ENCODE assay signal across 16 mouse cellular contexts in the genomic region with DNA sequence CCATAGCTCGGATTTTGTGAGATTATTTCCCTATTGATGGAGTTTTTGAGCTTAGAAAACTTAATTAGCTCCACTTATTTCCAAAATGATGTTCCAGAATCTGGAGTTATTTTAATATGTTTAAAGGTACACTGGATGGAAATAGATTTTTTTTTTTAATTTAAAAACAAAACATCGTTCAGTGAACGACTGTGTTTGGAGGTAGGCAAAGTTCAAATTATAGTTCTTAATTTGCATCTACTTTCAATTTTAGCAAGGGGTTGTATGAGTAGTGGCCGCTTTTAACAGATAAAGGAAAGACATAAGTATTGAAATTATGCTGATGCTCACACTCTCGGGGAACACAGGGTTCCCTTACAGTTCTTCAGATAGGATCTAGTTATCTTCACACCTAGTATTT.
DNase-seq lines count a peak whose midpoint lies in the region; ATAC-seq lines count a peak whose summit lies in the region.
"Had no signal": no experiment of that assay in that cellular context is flagged by ENCODE, and none has a peak within 500 bp of the region (broad histone marks: within the 10 kb centered on the region; RNA-seq: fewer than 3 reads in every experiment).

No protein-coding gene starts in this region.

- H3K27ac ChIP-seq in heart, embryonic 11.5 days (ENCODE audit: low read depth, low read length) = no peak overlapping the region
- no peak overlapping the region for H3K27ac ChIP-seq in hindbrain, embryonic 15.5 days (replicated peaks)
- no peak overlapping the region for H3K27ac ChIP-seq in hindbrain, embryonic 16.5 days (ENCODE audit: low read depth, low read length)
- H3K27ac ChIP-seq in embryonic facial prominence, embryonic 15.5 days (replicated peaks) = no peak overlapping the region
- H3K27ac ChIP-seq in limb, embryonic 15.5 days = no peak overlapping the region
- H3K27ac ChIP-seq: forebrain, embryonic 10.5 days; neural tube, embryonic 12.5 days had no signal

- no peaks in the 10 kb centered on the region for H3K9me3 ChIP-seq in heart, embryonic 11.5 days (replicated peaks; ENCODE audit: control insufficient read depth, low read length)
- no peaks in the 10 kb centered on the region for H3K9me3 ChIP-seq in hindbrain, embryonic 15.5 days
- H3K9me3 ChIP-seq in hindbrain, embryonic 16.5 days (ENCODE audit: control insufficient read depth, low read length) = no peaks in the 10 kb centered on the region
- H3K9me3 ChIP-seq in embryonic facial prominence, embryonic 15.5 days (replicated peaks) = no peaks in the 10 kb centered on the region
- no peaks in the 10 kb centered on the region for H3K9me3 ChIP-seq in limb, embryonic 15.5 days
- H3K9me3 ChIP-seq: forebrain, embryonic 10.5 days; neural tube, embryonic 12.5 days had no signal

- no peaks in the 10 kb centered on the region for H3K36me3 ChIP-seq in heart, embryonic 11.5 days (ENCODE audit: control insufficient read depth, insufficient read depth, low read length)
- no peaks in the 10 kb centered on the region for H3K36me3 ChIP-seq in hindbrain, embryonic 15.5 days
- H3K36me3 ChIP-seq in hindbrain, embryonic 16.5 days (ENCODE audit: control insufficient read depth, insufficient read depth, low read length) = no peaks in the 10 kb centered on the region
- no peaks in the 10 kb centered on the region for H3K36me3 ChIP-seq in embryonic facial prominence, embryonic 15.5 days
- no peaks in the 10 kb centered on the region for H3K36me3 ChIP-seq in limb, embryonic 15.5 days
- H3K36me3 ChIP-seq: forebrain, embryonic 10.5 days; neural tube, embryonic 12.5 days had no signal

- WGBS in heart, embryonic 11.5 days (ENCODE audit: insufficient replicate concordance) = 76% methylated on average over 5 of the region's 5 CpGs
- 73% methylated on average over 5 of the region's 5 CpGs for WGBS in hindbrain, embryonic 15.5 days
- 79% methylated on average over 5 of the region's 5 CpGs for WGBS in hindbrain, embryonic 16.5 days
- WGBS in embryonic facial prominence, embryonic 15.5 days = 65% methylated on average over 5 of the region's 5 CpGs
- WGBS in limb, embryonic 15.5 days = 73% methylated on average over 5 of the region's 5 CpGs

- no peak for DNase-seq in heart, postnatal 10 days
- DNase-seq: adrenal gland, adult 8-10 months; cerebellum, adult 9-11 months; kidney, adult 8-10 months; layer of hippocampus, adult 9-11 months; thymus, postnatal 25 days had no signal

- intact Hi-C loops in heart, postnatal 10 days (cut with DNase I) = no loop called here

- H3K4me2 ChIP-seq in heart, embryonic 11.5 days = peak overlapping the region; percentile 52; the same call in 1 of the 2 replicates
- peak overlapping the region; percentile 37 for H3K4me2 ChIP-seq in hindbrain, embryonic 15.5 days
- H3K4me2 ChIP-seq in hindbrain, embryonic 16.5 days (ENCODE audit: low read length) = no peak overlapping the region
- H3K4me2 ChIP-seq in embryonic facial prominence, embryonic 15.5 days (replicated peaks) = peak overlapping the region; percentile 38; the same call in 1 of the 2 replicates
- peak overlapping the region; percentile 20; the same call in 1 of the 2 replicates for H3K4me2 ChIP-seq in limb, embryonic 15.5 days
- H3K4me2 ChIP-seq: midbrain, embryonic 11.5 days; neural tube, embryonic 12.5 days had no signal

- H3K4me1 ChIP-seq in heart, embryonic 11.5 days (ENCODE audit: control insufficient read depth, insufficient read depth, low read length) = no peaks in the 10 kb centered on the region
- H3K4me1 ChIP-seq in hindbrain, embryonic 15.5 days (replicated peaks) = no peaks in the 10 kb centered on the region; the same call in 1 of the 2 replicates
- no peaks in the 10 kb centered on the region for H3K4me1 ChIP-seq in hindbrain, embryonic 16.5 days (ENCODE audit: control insufficient read depth, insufficient read depth, low read depth, low read length)
- 0 out of 2 replicates have a peak, but pooled peaks cover 7% of the 10 kb centered on the region for H3K4me1 ChIP-seq in embryonic facial prominence, embryonic 15.5 days
- peaks cover 3% of the 10 kb centered on the region; the same call in 1 of the 2 replicates for H3K4me1 ChIP-seq in limb, embryonic 15.5 days
- H3K4me1 ChIP-seq: neural tube, embryonic 12.5 days had no signal

- H3K4me3 ChIP-seq in heart, embryonic 11.5 days (ENCODE audit: low read depth, low read length) = no peak overlapping the region
- no peak overlapping the region for H3K4me3 ChIP-seq in hindbrain, embryonic 15.5 days
- H3K4me3 ChIP-seq in hindbrain, embryonic 16.5 days (ENCODE audit: low read length) = no peak overlapping the region
- 0 out of 2 replicates have a peak overlapping the region, but pooled peaks have one; percentile 5 for H3K4me3 ChIP-seq in embryonic facial prominence, embryonic 15.5 days (replicated peaks)
- 0 out of 2 replicates have a peak overlapping the region, but pooled peaks have one; percentile 9 for H3K4me3 ChIP-seq in limb, embryonic 15.5 days
- H3K4me3 ChIP-seq: forebrain, embryonic 10.5 days; neural tube, embryonic 12.5 days had no signal

- no peaks in the 10 kb centered on the region for H3K27me3 ChIP-seq in heart, embryonic 11.5 days (ENCODE audit: control insufficient read depth, insufficient read depth, low read length)
- no peaks in the 10 kb centered on the region for H3K27me3 ChIP-seq in hindbrain, embryonic 15.5 days
- H3K27me3 ChIP-seq in hindbrain, embryonic 16.5 days (replicated peaks; ENCODE audit: control insufficient read depth, insufficient read depth, low read length) = no peaks in the 10 kb centered on the region
- H3K27me3 ChIP-seq in embryonic facial prominence, embryonic 15.5 days = no peaks in the 10 kb centered on the region
- no peaks in the 10 kb centered on the region for H3K27me3 ChIP-seq in limb, embryonic 15.5 days
- H3K27me3 ChIP-seq: neural tube, embryonic 12.5 days had no signal

- no peak overlapping the region for H3K9ac ChIP-seq in heart, embryonic 11.5 days (ENCODE audit: low read depth, low read length)
- H3K9ac ChIP-seq in hindbrain, embryonic 15.5 days = no peak overlapping the region
- no peak overlapping the region for H3K9ac ChIP-seq in hindbrain, embryonic 16.5 days (ENCODE audit: low read depth, low read length)
- H3K9ac ChIP-seq in embryonic facial prominence, embryonic 15.5 days = no peak overlapping the region
- no peak overlapping the region for H3K9ac ChIP-seq in limb, embryonic 15.5 days
- H3K9ac ChIP-seq: neural tube, embryonic 12.5 days had no signal

- no peak for ATAC-seq in heart, embryonic 11.5 days (replicated peaks; ENCODE audit: insufficient number of reproducible peaks, low FRiP score, low TSS enrichment)
- ATAC-seq in hindbrain, embryonic 15.5 days (ENCODE audit: low FRiP score, low read depth) = no peak
- ATAC-seq in hindbrain, embryonic 16.5 days = no peak
- no peak for ATAC-seq in embryonic facial prominence, embryonic 15.5 days (ENCODE audit: insufficient number of reproducible peaks, low FRiP score, low TSS enrichment, low read depth)
- ATAC-seq in limb, embryonic 15.5 days (ENCODE audit: insufficient number of reproducible peaks, low FRiP score, low TSS enrichment, low read depth) = no peak
- no peak for ATAC-seq in activated CD4-positive, CD25-positive, alpha-beta regulatory T cell, adult 4 months
- ATAC-seq: lung, postnatal 0 days had no signal

Comparison
In these comparisons a context has a peak if more than half of its experiments do, and no peak if none do; other contexts are left out.
1. H3K4me3 ChIP-seq: peak in embryonic facial prominence, embryonic 15.5 days (single experiment) and limb, embryonic 15.5 days (single experiment); none in heart, embryonic 11.5 days (single experiment), hindbrain, embryonic 15.5 days (single experiment) and hindbrain, embryonic 16.5 days (single experiment).